ENCODE assay signal across 8 mouse cellular contexts in genomic region chr13:44419472-44420226, GRCm38 (mm10).
DNase-seq lines count a peak whose midpoint lies in the region; ATAC-seq and TF ChIP-seq lines count a peak whose summit lies in the region.

No protein-coding gene starts in this region.

- peaks cover 4% of the 10 kb centered on the region; the same call in 1 of the 2 replicates for H3K9me3 ChIP-seq in heart, embryonic 12.5 days (replicated peaks)
- H3K9me3 ChIP-seq in kidney, postnatal 0 days (replicated peaks; ENCODE audit: low read length) = no peaks in the 10 kb centered on the region
- no peaks in the 10 kb centered on the region for H3K9me3 ChIP-seq in stomach, embryonic 14.5 days (ENCODE audit: control insufficient read depth, low read depth, low read length)

- WGBS in heart, embryonic 12.5 days = 20% methylated on average over 15 of the region's 15 CpGs
- 12% methylated on average over 14 of the region's 15 CpGs for WGBS in kidney, postnatal 0 days
- WGBS in stomach, embryonic 14.5 days = 25% methylated on average over 14 of the region's 15 CpGs
- 72% methylated on average over 15 of the region's 15 CpGs for WGBS in cerebellum, adult 2 months

- TF ChIP-seq POLR2A in cerebellum, adult 2 months (IDR thresholded peaks at IDR 0.05; ENCODE audit: borderline replicate concordance, insufficient read depth, low read length) = no peak

- H3K9ac ChIP-seq in heart, embryonic 12.5 days = peak overlapping the region; percentile 52; the same call in 1 of the 2 replicates
- no peak overlapping the region for H3K9ac ChIP-seq in kidney, postnatal 0 days (ENCODE audit: low read depth, low read length)
- H3K9ac ChIP-seq in stomach, embryonic 14.5 days (replicated peaks; ENCODE audit: low read depth, low read length) = no peak overlapping the region

- 0 out of 2 replicates have a peak, but pooled peaks cover 2% of the 10 kb centered on the region for H3K27me3 ChIP-seq in heart, embryonic 12.5 days (replicated peaks)
- H3K27me3 ChIP-seq in kidney, postnatal 0 days (ENCODE audit: insufficient read depth, low read length) = no peaks in the 10 kb centered on the region
- no peaks in the 10 kb centered on the region for H3K27me3 ChIP-seq in stomach, embryonic 14.5 days (ENCODE audit: control insufficient read depth, insufficient read depth, low read length)
- H3K27me3 ChIP-seq in cerebellum, adult 2 months (ENCODE audit: control insufficient read depth, insufficient read depth, low read length) = no peaks in the 10 kb centered on the region

- peak; percentile 10 to 26 for DNase-seq in spleen, postnatal 10 days (ENCODE audit: low spot score in 2 of 2)
- DNase-seq in spleen, adult 12 weeks (ENCODE audit: low spot score) = no peak
- DNase-seq in kidney, postnatal 0 days (ENCODE audit: low spot score) = peak; percentile 85
- peak; percentile 50 for DNase-seq in lung, postnatal 36 days
- no peak for DNase-seq in cerebellum, adult 2 months
- no peak for DNase-seq in right cerebral cortex, postnatal 10 days (ENCODE audit: low spot score in 2 of 2)

- no peak for TF ChIP-seq CTCF in kidney, postnatal 0 days (IDR thresholded peaks at IDR 0.05; ENCODE audit: low read depth)
- no peak for TF ChIP-seq CTCF in cerebellum, adult 2 months (IDR thresholded peaks at IDR 0.05; ENCODE audit: borderline replicate concordance, insufficient read depth, low read depth, low read length)

- H3K4me1 ChIP-seq in heart, embryonic 12.5 days (replicated peaks) = peaks cover 59% of the 10 kb centered on the region
- peaks cover 35% of the 10 kb centered on the region for H3K4me1 ChIP-seq in kidney, postnatal 0 days (replicated peaks; ENCODE audit: insufficient read depth, low read length)
- peaks cover 15% of the 10 kb centered on the region for H3K4me1 ChIP-seq in stomach, embryonic 14.5 days (ENCODE audit: control insufficient read depth, insufficient read depth, low read length)
- H3K4me1 ChIP-seq in cerebellum, adult 2 months (ENCODE audit: control insufficient read depth, insufficient read depth, low read length) = peaks cover 7% of the 10 kb centered on the region; the same call in 1 of the 2 replicates

- H3K36me3 ChIP-seq in heart, embryonic 12.5 days = no peaks in the 10 kb centered on the region
- no peaks in the 10 kb centered on the region for H3K36me3 ChIP-seq in kidney, postnatal 0 days (ENCODE audit: insufficient read depth, low read length)
- no peaks in the 10 kb centered on the region for H3K36me3 ChIP-seq in stomach, embryonic 14.5 days (ENCODE audit: control insufficient read depth, insufficient read depth, low read length)

- ATAC-seq in heart, embryonic 12.5 days (ENCODE audit: insufficient number of reproducible peaks, low FRiP score) = peak; percentile 39; the same call in 1 of the 2 replicates
- peak; percentile 76 for ATAC-seq in kidney, postnatal 0 days (replicated peaks; ENCODE audit: low FRiP score, low read depth)
- 0 out of 2 replicates have a peak, but pooled peaks have one; percentile 47 for ATAC-seq in stomach, embryonic 14.5 days (ENCODE audit: insufficient number of reproducible peaks, insufficient read depth, low FRiP score, low read depth)

- 0 out of 2 replicates have a peak overlapping the region, but pooled peaks have one; percentile 25 for H3K27ac ChIP-seq in heart, embryonic 12.5 days (ENCODE audit: poor library complexity, severe bottlenecking)
- peak overlapping the region; percentile 71 for H3K27ac ChIP-seq in kidney, postnatal 0 days
- H3K27ac ChIP-seq in stomach, embryonic 14.5 days (ENCODE audit: low read length) = no peak overlapping the region
- H3K27ac ChIP-seq in cerebellum, adult 2 months (ENCODE audit: insufficient read depth, low read length) = no peak overlapping the region

- H3K4me2 ChIP-seq in heart, embryonic 12.5 days = peak overlapping the region; percentile 49
- H3K4me2 ChIP-seq in kidney, postnatal 0 days (ENCODE audit: low read length) = peak overlapping the region; percentile 19; the same call in 1 of the 2 replicates
- H3K4me2 ChIP-seq in stomach, embryonic 14.5 days (replicated peaks; ENCODE audit: low read depth, low read length) = no peak overlapping the region; the same call in 1 of the 2 replicates

- no peak overlapping the region for H3K4me3 ChIP-seq in heart, embryonic 12.5 days
- H3K4me3 ChIP-seq in kidney, postnatal 0 days (replicated peaks; ENCODE audit: low read depth, low read length) = no peak overlapping the region
- no peak overlapping the region for H3K4me3 ChIP-seq in stomach, embryonic 14.5 days (ENCODE audit: low read depth, low read length)
- H3K4me3 ChIP-seq in cerebellum, adult 2 months (replicated peaks; ENCODE audit: insufficient read depth, low read depth, low read length) = no peak overlapping the region

Comparison
In these comparisons a context has a peak if more than half of its experiments do, and no peak if none do; other contexts are left out.
1. DNase-seq: peak in spleen, postnatal 10 days (2 of 2), kidney, postnatal 0 days (single experiment) and lung, postnatal 36 days (single experiment); none in spleen, adult 12 weeks (single experiment), cerebellum, adult 2 months (0 of 2) and right cerebral cortex, postnatal 10 days (0 of 2).
2. H3K27ac ChIP-seq: peak in heart, embryonic 12.5 days (single experiment) and kidney, postnatal 0 days (single experiment); none in stomach, embryonic 14.5 days (single experiment) and cerebellum, adult 2 months (single experiment).
3. Peak in every context shown above with its lines, with median percentiles within 50 percentile points of each other: ATAC-seq.